Mouse (Mus musculus) cerebellum, adult 18-20 months (tissue): Measurements from ENCODE around the gene Zfp362.

Experiments
- DNase-seq, 2 experiments: peaks; one replicate each; pipeline ENCODE4 v3.0.0; 2021

The Zfp362 gene

GRCm38 (mm10) chr4:128727721-128728430 is 78.0 kb downstream of the Zfp362 start:
- peak; percentile 68 to 76 for DNase-seq

GRCm38 (mm10) chr4:128727019-128727720 is 78.7 kb downstream of the Zfp362 start:
- peak; percentile 86 to 95 for DNase-seq

GRCm38 (mm10) chr4:128724059-128724458 is 81.8 kb downstream of the Zfp362 start:
- DNase-seq = peak; percentile 83 to 90

DNA sequence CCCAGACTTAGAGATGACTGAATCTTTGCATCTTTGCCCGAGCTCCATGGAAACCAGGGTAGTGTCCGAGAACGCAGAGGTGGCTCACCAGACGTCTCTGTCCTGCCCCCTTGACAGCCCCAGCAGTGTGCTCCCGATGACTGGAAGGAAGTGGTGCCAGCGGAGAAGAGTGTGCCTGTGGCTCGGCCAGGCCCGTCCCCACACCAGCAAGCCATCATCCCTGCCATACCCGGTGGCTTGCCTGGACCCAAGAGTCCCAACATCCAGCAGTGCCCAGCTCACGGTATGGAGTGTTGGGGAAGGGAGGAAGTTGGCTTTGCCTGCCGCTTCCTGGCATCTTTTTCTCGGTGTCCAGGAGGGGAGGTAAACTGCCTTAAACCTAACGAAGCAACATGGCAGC is 82.4 kb downstream of the Zfp362 start:
- no peak for DNase-seq
